Mouse (Mus musculus): ENCODE measurements around the gene B3gnt6.

DNA sequence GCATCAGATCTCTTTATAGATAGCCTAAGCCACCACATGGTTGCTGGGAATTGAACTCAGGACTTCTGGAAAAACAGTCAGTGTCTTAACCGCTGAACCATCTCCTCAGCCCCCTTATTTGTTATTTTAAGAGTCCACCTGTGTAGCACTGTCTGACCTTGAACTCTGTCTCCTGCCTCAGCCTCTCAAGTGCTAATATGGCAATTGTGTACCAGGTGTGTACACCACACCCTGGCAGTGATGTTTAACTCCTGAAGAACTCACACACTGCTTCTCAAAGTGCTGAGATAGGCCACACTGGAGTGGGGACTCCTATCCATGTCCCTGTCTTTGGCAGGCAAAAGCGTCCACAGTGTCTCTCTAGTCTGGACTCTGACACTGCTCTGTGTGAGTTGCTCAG is 10.6 kb downstream of the B3gnt6 start:
- TF ChIP-seq EP300 (IDR thresholded peaks at IDR 0.05; ENCODE audit: insufficient read depth, low read depth, low read length) (no peak), CTCF (IDR thresholded peaks at IDR 0.05) (no peak), POLR2A (IDR thresholded peaks at IDR 0.05; ENCODE audit: insufficient read depth, low read depth, low read length) (no peak)
